16 mouse cellular contexts compared by ENCODE assay signal in the genomic region with DNA sequence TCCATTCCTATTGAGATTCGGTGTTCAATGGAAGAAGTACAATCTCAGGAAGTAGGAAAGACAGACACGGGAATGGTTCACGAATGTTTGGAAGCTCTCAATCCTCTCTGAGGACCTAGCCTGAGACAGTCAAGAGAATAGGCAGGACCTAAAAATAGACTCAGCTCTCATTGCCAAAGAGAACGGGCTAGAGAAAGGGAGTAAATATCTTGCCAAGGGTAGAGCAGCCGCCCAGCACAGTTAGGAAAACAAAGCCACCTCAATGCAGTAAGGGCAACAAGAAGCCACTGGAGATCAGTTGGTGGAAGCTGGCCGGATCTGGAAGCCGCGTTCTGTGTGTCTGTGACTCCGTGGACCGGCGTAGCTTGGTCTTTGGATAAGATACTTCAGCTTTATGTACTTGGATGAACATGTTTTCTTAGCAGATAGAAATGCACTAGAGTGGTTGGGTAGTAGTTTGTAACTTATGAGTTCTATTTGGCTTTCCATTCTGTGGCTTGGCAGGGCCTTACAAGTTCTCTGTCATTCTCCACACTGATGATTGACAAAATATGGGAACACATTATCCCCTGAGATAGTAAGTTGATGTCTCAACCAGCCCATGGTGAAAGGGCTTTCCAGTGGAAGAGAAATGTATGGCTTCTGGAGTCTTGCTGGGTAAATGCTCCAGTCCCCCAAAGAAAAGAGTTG. TPM values are rescaled to one million over a fixed set of nuclear protein-coding genes. Genes with fewer than 3 reads are reported as not detected.
DNase-seq lines count a peak whose midpoint lies in the region; ATAC-seq and TF ChIP-seq lines count a peak whose summit lies in the region.
"Had no signal": no experiment of that assay in that cellular context is flagged by ENCODE, and none has a peak within 500 bp of the region (broad histone marks: within the 10 kb centered on the region; RNA-seq: fewer than 3 reads in every experiment).

No protein-coding gene starts in this region.

- no peak for TF ChIP-seq CTCF in embryonic fibroblast, embryonic 13.5 days (IDR thresholded peaks at IDR 0.05; ENCODE audit: borderline replicate concordance, insufficient read depth, low read length)

- no peak overlapping the region for H3K4me3 ChIP-seq in heart, embryonic 13.5 days
- H3K4me3 ChIP-seq in heart, embryonic 10.5 days, result no peak overlapping the region
- H3K4me3 ChIP-seq in embryonic fibroblast, embryonic 13.5 days (ENCODE audit: insufficient read depth, low read length), result no peak overlapping the region
- H3K4me3 ChIP-seq in limb, embryonic 13.5 days, result no peak overlapping the region
- H3K4me3 ChIP-seq in hindbrain, embryonic 12.5 days, result no peak overlapping the region
- H3K4me3 ChIP-seq in midbrain, embryonic 11.5 days (ENCODE audit: low read depth, low read length), result no peak overlapping the region
- H3K4me3 ChIP-seq: embryonic facial prominence, embryonic 13.5 days; hindbrain, embryonic 10.5 days; liver, embryonic 13.5 days; midbrain, embryonic 10.5 days had no signal

- no peaks in the 10 kb centered on the region for H3K36me3 ChIP-seq in heart, embryonic 13.5 days
- H3K36me3 ChIP-seq in heart, embryonic 10.5 days, result no peaks in the 10 kb centered on the region
- no peaks in the 10 kb centered on the region for H3K36me3 ChIP-seq in limb, embryonic 13.5 days
- H3K36me3 ChIP-seq in hindbrain, embryonic 12.5 days, result no peaks in the 10 kb centered on the region
- H3K36me3 ChIP-seq in midbrain, embryonic 11.5 days (ENCODE audit: control insufficient read depth, insufficient read depth, low read length), result no peaks in the 10 kb centered on the region
- H3K36me3 ChIP-seq: embryonic facial prominence, embryonic 13.5 days; hindbrain, embryonic 10.5 days; liver, embryonic 13.5 days; midbrain, embryonic 10.5 days had no signal

- no peaks in the 10 kb centered on the region for H3K27me3 ChIP-seq in heart, embryonic 13.5 days (replicated peaks)
- no peaks in the 10 kb centered on the region for H3K27me3 ChIP-seq in heart, embryonic 10.5 days (ENCODE audit: insufficient read depth, poor library complexity, severe bottlenecking)
- H3K27me3 ChIP-seq in limb, embryonic 13.5 days, result no peaks in the 10 kb centered on the region
- no peaks in the 10 kb centered on the region for H3K27me3 ChIP-seq in hindbrain, embryonic 12.5 days
- no peaks in the 10 kb centered on the region for H3K27me3 ChIP-seq in midbrain, embryonic 11.5 days (ENCODE audit: control insufficient read depth, insufficient read depth, low read length)
- H3K27me3 ChIP-seq: embryonic facial prominence, embryonic 13.5 days; liver, embryonic 13.5 days had no signal

- H3K9me3 ChIP-seq in heart, embryonic 13.5 days, result no peaks in the 10 kb centered on the region
- H3K9me3 ChIP-seq in heart, embryonic 10.5 days, result no peaks in the 10 kb centered on the region
- no peaks in the 10 kb centered on the region for H3K9me3 ChIP-seq in limb, embryonic 13.5 days
- H3K9me3 ChIP-seq in hindbrain, embryonic 12.5 days (replicated peaks), result no peaks in the 10 kb centered on the region
- H3K9me3 ChIP-seq in midbrain, embryonic 11.5 days (ENCODE audit: control insufficient read depth, low read length), result no peaks in the 10 kb centered on the region
- H3K9me3 ChIP-seq: embryonic facial prominence, embryonic 13.5 days; hindbrain, embryonic 10.5 days; liver, embryonic 13.5 days; midbrain, embryonic 10.5 days had no signal

- peaks cover 12% of the 10 kb centered on the region for H3K4me1 ChIP-seq in heart, embryonic 13.5 days
- H3K4me1 ChIP-seq in heart, embryonic 10.5 days, result peaks cover 4% of the 10 kb centered on the region; the same call in 1 of the 2 replicates
- H3K4me1 ChIP-seq in embryonic fibroblast, embryonic 13.5 days (ENCODE audit: control insufficient read depth, insufficient read depth, low read length), result peaks cover 3% of the 10 kb centered on the region; the same call in 1 of the 2 replicates
- H3K4me1 ChIP-seq in limb, embryonic 13.5 days, result peaks cover 21% of the 10 kb centered on the region
- H3K4me1 ChIP-seq in hindbrain, embryonic 12.5 days, result no peaks in the 10 kb centered on the region
- H3K4me1 ChIP-seq in midbrain, embryonic 11.5 days (ENCODE audit: control insufficient read depth, insufficient read depth, low read length), result no peaks in the 10 kb centered on the region
- H3K4me1 ChIP-seq: hindbrain, embryonic 10.5 days; liver, embryonic 13.5 days; midbrain, embryonic 10.5 days had no signal

- peak; percentile 24 to 27 for DNase-seq in cerebellum, postnatal 10 days
- DNase-seq in cerebellum, postnatal 4 days (ENCODE audit: low spot score in 2 of 2), result no peak
- no peak for DNase-seq in heart, embryonic 10.5 days (ENCODE audit: low spot score)
- DNase-seq in midbrain, embryonic 11.5 days (ENCODE audit: low spot score, missing footprints), result no peak
- DNase-seq: cerebellum, adult 11 months; liver, embryonic 13.5 days; thymus, adult 18-20 months had no signal

- H3K4me2 ChIP-seq in heart, embryonic 13.5 days, result peak overlapping the region; percentile 31; the same call in 1 of the 2 replicates
- H3K4me2 ChIP-seq in limb, embryonic 13.5 days (replicated peaks), result 0 out of 2 replicates have a peak overlapping the region, but pooled peaks have one; percentile 2
- H3K4me2 ChIP-seq in hindbrain, embryonic 12.5 days (replicated peaks), result no peak overlapping the region
- H3K4me2 ChIP-seq in midbrain, embryonic 11.5 days, result no peak overlapping the region
- H3K4me2 ChIP-seq: embryonic facial prominence, embryonic 13.5 days; liver, embryonic 13.5 days had no signal

- ATAC-seq in heart, embryonic 13.5 days (ENCODE audit: extremely low read depth, insufficient number of reproducible peaks, low FRiP score, low TSS enrichment), result no peak
- ATAC-seq in limb, embryonic 13.5 days (ENCODE audit: low FRiP score, low read depth), result no peak
- ATAC-seq in hindbrain, embryonic 12.5 days (ENCODE audit: low FRiP score), result no peak
- ATAC-seq in midbrain, embryonic 11.5 days (ENCODE audit: low FRiP score), result no peak
- ATAC-seq: forebrain, embryonic 16.5 days; intestine, postnatal 0 days had no signal

- peak overlapping the region; percentile 58 for H3K27ac ChIP-seq in heart, embryonic 13.5 days (replicated peaks)
- no peak overlapping the region; the same call in 1 of the 2 replicates for H3K27ac ChIP-seq in heart, embryonic 10.5 days
- peak overlapping the region; percentile 42; the same call in 1 of the 2 replicates for H3K27ac ChIP-seq in embryonic fibroblast, embryonic 13.5 days (ENCODE audit: insufficient read depth, low read length)
- H3K27ac ChIP-seq in limb, embryonic 13.5 days, result peak overlapping the region; percentile 55
- H3K27ac ChIP-seq in hindbrain, embryonic 12.5 days, result no peak overlapping the region
- H3K27ac ChIP-seq in midbrain, embryonic 11.5 days (ENCODE audit: low read depth, low read length), result no peak overlapping the region
- H3K27ac ChIP-seq: embryonic facial prominence, embryonic 13.5 days; hindbrain, embryonic 10.5 days; liver, embryonic 13.5 days; midbrain, embryonic 10.5 days had no signal

- TF ChIP-seq POLR2A in embryonic fibroblast, embryonic 13.5 days (IDR thresholded peaks at IDR 0.05; ENCODE audit: low read depth, low read length), result no peak

- no peak overlapping the region for H3K9ac ChIP-seq in heart, embryonic 13.5 days
- no peak overlapping the region for H3K9ac ChIP-seq in limb, embryonic 13.5 days
- H3K9ac ChIP-seq in hindbrain, embryonic 12.5 days, result no peak overlapping the region
- H3K9ac ChIP-seq in midbrain, embryonic 11.5 days (ENCODE audit: low read length), result no peak overlapping the region
- H3K9ac ChIP-seq: embryonic facial prominence, embryonic 13.5 days; liver, embryonic 13.5 days had no signal

- WGBS in heart, embryonic 13.5 days, result 57% methylated on average over 11 of the region's 11 CpGs
- WGBS in heart, embryonic 10.5 days, result 68% methylated on average over 11 of the region's 11 CpGs
- 70% methylated on average over 11 of the region's 11 CpGs for WGBS in limb, embryonic 13.5 days
- 92% methylated on average over 11 of the region's 11 CpGs for WGBS in hindbrain, embryonic 12.5 days
- WGBS in midbrain, embryonic 11.5 days, result 96% methylated on average over 11 of the region's 11 CpGs

RNA-seq across cellular contexts. Expression of a gene that starts 44.1 kb away (rescaled TPM):
- polyA plus RNA-seq in heart, embryonic 13.5 days (2015; fragmentation: Nextera tagmentation; extraction: Ambion mirVana), result 0.75 and 1.0 TPM in 2 replicates
- 1.1 and 2.2 TPM in 2 replicates for polyA plus RNA-seq in heart, embryonic 10.5 days (2016; fragmentation: Nextera tagmentation; extraction: Ambion mirVana)
- polyA plus RNA-seq in embryonic fibroblast, embryonic 13.5 days (2011; ENCODE audit: insufficient read length, low read depth, missing spikeins), result 16.6 and 34.4 TPM in 2 replicates
- 9.6 and 10.6 TPM in 2 replicates for polyA plus RNA-seq in limb, embryonic 13.5 days (2015; fragmentation: Nextera tagmentation; extraction: Ambion mirVana)
- polyA plus RNA-seq in hindbrain, embryonic 12.5 days (2016; fragmentation: Nextera tagmentation; extraction: Ambion mirVana), result 7.9 and 8.3 TPM in 2 replicates
- 1.7 and 2.0 TPM in 2 replicates for polyA plus RNA-seq in midbrain, embryonic 11.5 days (2014; fragmentation: Nextera tagmentation; extraction: Ambion mirVana)

Comparison
In these comparisons a context has a peak if more than half of its experiments do, and no peak if none do; other contexts are left out.
1. DNase-seq: peak in cerebellum, postnatal 10 days (2 of 2); none in cerebellum, postnatal 4 days (0 of 2), heart, embryonic 10.5 days (single experiment) and midbrain, embryonic 11.5 days (single experiment).
2. H3K27ac ChIP-seq: peak in heart, embryonic 13.5 days (single experiment), embryonic fibroblast, embryonic 13.5 days (single experiment) and limb, embryonic 13.5 days (single experiment); none in heart, embryonic 10.5 days (single experiment), hindbrain, embryonic 12.5 days (single experiment) and midbrain, embryonic 11.5 days (single experiment).
3. H3K4me2 ChIP-seq: peak in heart, embryonic 13.5 days (single experiment) and limb, embryonic 13.5 days (single experiment); none in hindbrain, embryonic 12.5 days (single experiment) and midbrain, embryonic 11.5 days (single experiment).